Mouse (Mus musculus) cortical plate, adult 2 months (tissue): ENCODE data around the gene Mrps30. TPM values are rescaled to one million over a fixed set of nuclear protein-coding genes. Genes with fewer than 3 reads are reported as not detected.

ENCODE experiments used
- H3K27ac ChIP-seq: fragments of 200-500 bp; 2 replicates; pipeline ENCODE4 v1.5.1; 2012; ENCODE audit warnings: low read length, control low read depth, inconsistent platforms; ENCODE audit not compliant: insufficient read depth
- H3K4me1 ChIP-seq: fragments of 200-500 bp; 2 replicates; pipeline ENCODE4 v1.6.1; 2011; ENCODE audit warnings: low read length; ENCODE audit not compliant: control insufficient read depth, insufficient read depth
- H3K4me3 ChIP-seq: fragments of 200-500 bp; 2 replicates; pipeline ENCODE4 v1.5.1; 2011; ENCODE audit warnings: mild to moderate bottlenecking, low read length, control low read depth; ENCODE audit not compliant: insufficient read depth
- CTCF ChIP-seq: fragments of 200-500 bp; IDR thresholded peaks from 2 replicates; pipeline ENCODE4 v1.5.1; 2011; ENCODE audit warnings: mild to moderate bottlenecking, control low read depth, low read length; ENCODE audit not compliant: insufficient read depth; ENCODE audit errors: extremely low read depth
- POLR2A ChIP-seq: fragments of 200-500 bp; IDR thresholded peaks from 2 replicates; pipeline ENCODE4 v1.6.1; 2011; ENCODE audit warnings: mild to moderate bottlenecking, low read length, control low read depth; ENCODE audit not compliant: insufficient read depth; ENCODE audit errors: extremely low read depth
- polyA plus RNA-seq: library from polyadenylated mRNA; depleted of rRNA; stranded (reverse); fragments of >200 nt; gene quantifications from 2 replicates; pipeline ENCODE4 v1.2.3, GENCODE M21; 2012; rRNA removed

Gene Mrps30
- polyA plus RNA-seq, 1 experiment, result 12.0 TPM

GRCm38 (mm10) chr13:118379155-118379554, 7.9 kb downstream of the Mrps30 start:
- Histone ChIP-seq H3K4me3 (no peak overlapping the region), H3K4me1 (no peaks in the 10 kb centered on the region), H3K27ac (no peak overlapping the region)
- TF ChIP-seq CTCF (peak; percentile 79), POLR2A (no peak)

- H3K4me1 ChIP-seq, result no peaks in the 10 kb centered on the region
- no peak for TF ChIP-seq CTCF
- TF ChIP-seq POLR2A, result no peak
- H3K4me3 ChIP-seq, result no peak overlapping the region
- no peak overlapping the region for H3K27ac ChIP-seq
These were observed 14.2 kb downstream of the Mrps30 start for GRCm38 (mm10) chr13:118372871-118373270.

- Histone ChIP-seq H3K4me3 (no peak overlapping the region), H3K27ac (no peak overlapping the region), H3K4me1 (peaks cover 2% of the 10 kb centered on the region; the same call in 1 of the 2 replicates)
- TF ChIP-seq CTCF, result no peak
- TF ChIP-seq POLR2A, result no peak
These were observed 21.3 kb downstream of the Mrps30 start for GRCm38 (mm10) chr13:118365774-118366173.

GRCm38 (mm10) chr13:118363342-118363741, 23.7 kb downstream of the Mrps30 start:
- TF ChIP-seq CTCF (no peak), POLR2A (no peak)
- Histone ChIP-seq H3K27ac (peak overlapping the region; percentile 90; the same call in 1 of the 2 replicates), H3K4me3 (no peak overlapping the region), H3K4me1 (peaks cover 2% of the 10 kb centered on the region; the same call in 1 of the 2 replicates)

GRCm38 (mm10) chr13:118350870-118351269, 36.2 kb downstream of the Mrps30 start:
- H3K27ac ChIP-seq, result no peak overlapping the region
- no peak overlapping the region for H3K4me3 ChIP-seq
- H3K4me1 ChIP-seq, result no peaks in the 10 kb centered on the region
- TF ChIP-seq POLR2A, result no peak

- Histone ChIP-seq H3K4me3 (no peak overlapping the region), H3K27ac (no peak overlapping the region), H3K4me1 (no peaks in the 10 kb centered on the region)
- TF ChIP-seq POLR2A (no peak), CTCF (peak; percentile 65; the same call in 1 of the 2 replicates)
These were observed 36.8 kb downstream of the Mrps30 start for GRCm38 (mm10) chr13:118350257-118350656.

Other genes with a start within 250 kb of the Mrps30 start
- gene B430218F22Rik, start 622 bp downstream of the Mrps30 start, polyA plus RNA-seq, result 0.61 and 0.63 TPM in 2 replicates